Mouse (Mus musculus) gastrocnemius, postnatal 36 days (tissue): ENCODE results near the gene Ppp6r2. TPM values are rescaled to one million over a fixed set of nuclear protein-coding genes. Genes with fewer than 3 reads are reported as not detected.

Source experiments
- DNase-seq, 2 experiments: peaks; one replicate each; pipeline ENCODE4 v3.0.0; 2022
- intact Hi-C: fragments of 180-260 bp; cut with DNase I; formaldehyde crosslinking; loops from one replicate; pipeline ENCODE4 v1.15.1; 2025
- long read RNA-seq, 2 experiments: library from polyadenylated mRNA; stranded (forward); transcript quantifications; one replicate each; pipeline ENCODE4 v2.0.0; 2021
- total RNA-seq, 2 experiments: library from RNA; stranded (reverse); gene quantifications; 2 replicates each; pipeline ENCODE4 v1.2.3; 2021

The Ppp6r2 gene
- 10 to 100 TPM; 81.0 to 85.9 TPM for total RNA-seq
- long read RNA-seq, experiment 1, partial matches to known transcripts: 2 of 21 reads
- long read RNA-seq, experiment 1, other reads (novel, unspliced or antisense): 15 of 21 reads
- long read RNA-seq, experiment 2, partial matches to known transcripts: 6 of 27 reads
- long read RNA-seq, experiment 2, other reads (novel, unspliced or antisense): 18 of 27 reads

DNA sequence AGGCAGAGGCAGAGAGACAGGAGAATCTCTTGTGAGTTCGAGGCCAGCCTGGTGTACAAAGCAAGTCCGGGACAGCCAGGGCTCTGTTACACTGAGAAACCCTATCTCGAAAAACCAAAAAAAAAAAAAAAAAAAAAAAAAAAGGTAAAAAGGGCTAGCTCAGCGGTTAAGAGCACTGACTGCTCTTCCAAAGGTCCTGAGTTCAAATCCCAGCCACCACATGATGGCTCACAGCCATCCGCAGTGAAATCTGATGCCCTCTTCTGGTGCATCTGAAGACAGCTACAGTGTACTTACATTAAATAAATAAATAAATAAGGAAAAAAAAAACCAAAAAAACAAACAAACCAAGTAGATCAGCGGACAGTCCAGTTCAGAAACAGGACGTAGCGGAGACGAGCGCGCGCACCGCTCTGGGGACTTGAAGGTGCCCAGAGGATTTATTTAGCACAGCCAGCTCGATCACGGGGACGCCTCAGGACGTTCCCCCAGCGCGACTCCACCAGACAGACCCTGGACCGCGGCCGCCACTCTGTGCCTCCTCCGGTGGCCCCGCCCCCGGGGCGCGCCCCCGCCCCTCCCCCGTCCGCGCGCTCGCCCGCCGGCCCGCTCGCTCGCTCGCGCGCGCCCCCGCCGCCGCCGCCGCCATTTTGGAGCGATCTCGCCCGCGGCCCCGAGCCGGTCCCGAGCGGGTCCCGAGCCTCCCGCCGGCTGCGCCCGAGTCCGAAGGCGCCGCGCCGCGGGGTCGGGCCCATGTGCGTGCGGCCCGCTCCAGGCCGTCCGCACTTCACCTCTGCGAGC is at the start of gene Ppp6r2:
Gene Ppp6r2, plus strand, starts transcription at position 639 of the 801 bp plus-strand sequence.
- DNase-seq: peak; percentile 78 to 82
- intact Hi-C loops: loop anchor here (5.0 kb wide), 2 partner anchors 89 to 124 kb away; partner anchors contain the start of genes Selenoo and Tubgcp6

DNA sequence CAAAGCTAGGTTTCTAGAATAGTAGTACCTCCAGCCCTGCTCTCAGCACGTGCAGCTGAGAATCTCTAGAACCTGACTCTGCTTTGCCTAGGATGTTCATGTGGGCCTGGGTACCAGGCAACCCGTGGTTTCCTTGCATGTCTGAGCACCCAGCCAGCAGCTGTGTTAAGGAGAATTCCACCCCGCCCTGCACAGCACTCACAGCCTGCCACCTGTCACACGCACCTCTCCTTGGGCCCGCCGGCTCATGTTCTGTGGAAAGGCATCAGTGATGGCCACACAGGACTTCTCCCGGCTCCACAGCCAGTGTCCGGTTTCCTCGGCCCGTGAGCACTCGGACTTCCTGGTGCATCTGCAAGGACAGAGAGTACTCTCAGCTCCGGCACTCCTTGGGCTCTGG is 45.9 kb upstream of the Ppp6r2 start:
- intact Hi-C loops: no loop called here
- DNase-seq: no peak

GRCm38 (mm10) chr15:89168922-89169321 is 42.4 kb upstream of the Ppp6r2 start:
- intact Hi-C loops: no loop called here
- DNase-seq: no peak

GRCm38 (mm10) chr15:89169431-89169830 is 41.9 kb upstream of the Ppp6r2 start:
- intact Hi-C loops: no loop called here
- DNase-seq: peak in 1 of 2 experiments; percentile 74

DNA sequence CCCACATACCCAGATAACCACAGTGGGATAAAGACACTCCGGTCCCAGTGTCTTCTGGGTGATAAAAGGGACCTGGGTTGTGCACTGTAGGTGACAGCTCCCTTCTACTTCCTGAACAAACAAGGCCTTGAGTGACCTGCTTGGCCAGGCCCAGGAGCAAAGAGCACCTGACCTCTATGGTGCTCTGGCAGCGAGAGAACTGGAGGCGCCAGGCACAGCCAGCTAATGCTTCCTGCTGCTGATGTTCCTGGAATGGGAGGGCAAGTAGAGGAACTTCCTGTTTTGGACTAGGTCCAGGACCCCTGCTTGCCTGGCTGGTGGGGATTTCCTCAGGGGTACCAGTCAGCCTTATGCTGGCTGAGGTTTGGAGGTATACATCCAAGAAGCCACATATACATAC is 41.3 kb upstream of the Ppp6r2 start:
- intact Hi-C loops: no loop called here
- no peak for DNase-seq

DNA sequence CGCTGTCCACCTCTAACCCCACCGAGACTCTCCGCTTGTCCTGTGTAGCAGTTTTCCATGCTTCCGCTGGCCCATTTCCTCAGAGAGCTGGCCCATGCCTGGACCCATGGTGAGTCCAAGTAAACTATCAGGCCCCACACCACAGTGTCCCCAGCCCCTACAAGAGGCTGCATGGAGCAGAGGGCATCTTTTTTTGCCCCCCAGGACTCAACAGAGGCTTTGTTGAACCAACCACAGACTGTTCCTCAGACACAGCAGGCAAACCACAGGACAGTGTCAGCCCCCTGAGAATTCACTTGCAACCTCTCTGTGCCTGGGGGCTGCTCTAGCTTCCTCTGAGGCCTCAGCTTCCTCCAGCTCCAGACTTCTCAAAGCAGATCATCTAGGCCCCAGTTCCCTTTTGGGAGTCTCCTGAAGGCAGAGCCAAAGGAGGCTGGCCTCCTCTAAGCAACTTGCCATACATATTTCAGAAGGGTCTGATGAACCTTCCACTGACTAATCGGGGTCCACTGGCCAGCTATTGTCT is 39.8 kb upstream of the Ppp6r2 start:
- intact Hi-C loops: no loop called here
- DNase-seq: no peak

DNA sequence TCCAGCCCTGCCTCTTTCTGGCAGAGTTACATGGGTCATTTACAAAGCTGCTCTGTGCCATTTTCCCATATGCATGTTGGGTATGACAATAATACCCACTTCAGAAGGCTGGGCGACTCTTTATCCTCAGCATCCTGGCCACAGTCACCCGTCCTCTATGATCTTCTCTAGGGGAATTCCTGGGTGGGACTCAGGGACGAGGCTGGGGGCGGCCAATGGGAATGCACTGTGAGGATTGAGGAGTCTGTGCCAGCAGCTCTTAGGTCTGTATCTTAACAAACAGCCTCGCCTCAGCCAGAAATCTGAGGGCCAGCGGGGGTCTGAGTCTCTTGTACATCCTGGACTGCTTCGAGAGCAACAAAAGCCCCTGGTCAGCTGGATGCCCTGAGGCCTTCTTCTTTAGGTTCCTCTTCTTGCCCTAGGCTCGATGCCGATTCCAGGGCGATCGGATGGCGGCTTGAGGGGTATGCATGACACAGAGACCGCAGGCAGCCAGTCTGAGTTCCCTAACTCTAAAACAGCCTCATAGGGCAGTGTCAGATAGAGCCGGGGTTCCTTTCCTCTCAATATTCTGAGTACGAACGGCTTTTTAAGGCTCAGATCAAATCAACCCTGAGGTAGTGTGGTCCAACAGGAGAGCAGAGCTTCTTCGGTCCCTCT is 38.9 kb upstream of the Ppp6r2 start:
- intact Hi-C loops: no loop called here
- DNase-seq: no peak

DNA sequence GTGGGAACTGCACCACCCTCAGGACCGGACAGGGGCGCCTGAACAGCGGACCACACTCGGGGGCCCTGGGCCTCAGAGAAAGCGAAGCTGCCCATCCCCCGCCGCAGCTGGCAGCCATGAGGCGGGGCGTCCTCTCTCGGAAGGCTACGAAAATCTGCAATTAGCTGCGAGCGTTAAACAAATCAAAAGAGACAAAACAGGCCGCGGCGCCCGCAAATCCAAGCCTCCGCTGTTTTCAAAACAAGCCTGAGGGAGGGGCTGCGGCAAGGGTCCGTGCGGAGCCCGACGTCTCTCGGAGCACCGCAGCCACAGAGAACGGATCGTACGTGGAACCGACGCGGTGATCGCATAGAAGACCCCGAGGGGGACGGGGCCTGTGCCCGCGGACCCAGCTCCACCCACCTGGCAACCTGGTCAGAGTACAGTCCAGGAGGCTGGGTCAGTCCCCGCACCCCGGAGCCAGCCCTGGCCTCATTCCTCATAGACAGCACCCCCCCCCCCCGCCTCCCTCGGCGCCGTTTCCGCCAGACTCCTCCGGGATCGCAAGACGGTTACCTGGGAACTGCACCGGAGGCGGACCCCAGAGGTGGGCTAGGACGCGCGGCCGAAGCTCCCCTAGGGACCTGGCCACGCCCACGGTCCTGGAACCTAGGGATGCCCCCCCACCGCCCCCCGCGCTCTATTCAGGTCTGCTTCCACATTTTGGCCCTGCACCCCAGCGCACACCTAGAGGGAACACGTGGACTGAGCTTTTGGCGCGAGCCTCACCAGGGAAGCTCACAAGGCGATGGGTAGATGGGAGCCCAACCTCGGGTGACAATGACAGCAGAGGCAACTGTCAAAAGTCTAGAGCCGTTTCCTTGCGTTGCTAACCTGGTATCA is 38.1 kb upstream of the Ppp6r2 start:
- DNase-seq: no peak
- intact Hi-C loops: no loop called here

- intact Hi-C loops: no loop called here
- peak in 1 of 2 experiments; percentile 37 for DNase-seq
Measured at GRCm38 (mm10) chr15:89173906-89174214, 37.5 kb upstream of the Ppp6r2 start.

DNA sequence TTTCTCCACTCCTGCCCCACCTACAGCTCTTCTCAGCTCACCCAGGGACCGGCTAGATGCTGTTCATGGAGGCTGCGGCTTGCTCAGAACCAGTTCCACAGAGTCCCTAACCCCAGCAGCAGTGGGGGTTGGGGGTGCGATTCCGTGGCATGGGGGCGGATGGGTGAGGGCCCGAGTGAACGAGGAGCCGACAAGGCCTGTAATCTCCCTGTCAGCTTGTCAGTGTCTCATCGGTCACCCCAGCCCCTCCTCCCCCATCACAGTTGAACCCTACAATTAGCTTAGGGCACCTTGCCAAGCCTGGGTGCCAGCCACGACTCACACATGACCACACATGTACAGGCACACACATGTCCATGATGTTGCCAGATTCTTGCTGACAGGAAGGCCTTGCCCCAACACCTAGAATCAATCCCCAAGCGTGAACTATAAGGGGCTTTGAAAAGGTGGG is 36.4 kb upstream of the Ppp6r2 start:
- intact Hi-C loops: loop anchor here (5.0 kb wide), 1 partner anchor 33 kb away; the partner anchor contains the start of gene Mapk12
- no peak for DNase-seq

GRCm38 (mm10) chr15:89175411-89176155 is 35.8 kb upstream of the Ppp6r2 start:
- intact Hi-C loops: loop anchor here (5.0 kb wide), 1 partner anchor 33 kb away; the partner anchor contains the start of gene Mapk12
- no peak for DNase-seq

- peak; percentile 59 to 63 for DNase-seq
- intact Hi-C loops: loop anchor here (5.0 kb wide), 1 partner anchor 35 kb away; the partner anchor contains the start of gene Mapk12
Measured at GRCm38 (mm10) chr15:89177121-89177520, 34.2 kb upstream of the Ppp6r2 start.

DNA sequence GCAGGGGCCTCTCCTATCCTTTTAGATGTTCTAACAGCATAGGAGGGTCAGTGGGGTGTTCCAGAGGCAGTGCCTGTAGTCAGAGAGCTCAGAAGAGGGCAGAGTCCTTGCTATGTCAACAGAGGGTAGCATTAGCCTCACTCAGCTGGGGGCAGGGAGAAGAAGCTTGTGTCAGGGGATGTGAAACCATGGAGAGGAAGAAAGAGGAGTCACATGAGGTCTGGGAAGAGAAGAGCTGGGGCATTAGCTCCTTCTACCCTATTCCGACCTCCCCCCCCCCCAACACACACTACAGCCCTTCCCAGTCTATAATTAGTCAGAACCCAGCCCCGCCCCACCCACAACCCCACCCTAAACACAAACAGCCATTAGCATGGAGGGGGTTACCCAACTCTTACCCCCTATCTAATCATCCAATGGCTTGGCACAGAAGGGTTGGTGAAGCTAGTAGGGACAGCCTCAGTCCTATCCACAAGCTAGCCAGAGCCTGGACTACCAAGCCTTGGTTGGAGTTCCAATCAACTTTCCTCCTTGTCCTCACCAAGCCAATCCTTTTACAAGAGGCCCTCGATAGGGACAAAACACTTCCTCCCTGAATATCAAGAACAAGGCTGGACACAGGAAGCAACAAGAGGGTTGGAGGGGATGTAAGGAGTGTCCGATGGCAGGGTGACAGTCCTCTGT is 33.6 kb upstream of the Ppp6r2 start:
- intact Hi-C loops: loop anchor here (5.0 kb wide), 1 partner anchor 35 kb away; the partner anchor contains the start of gene Mapk12
- DNase-seq: no peak

- no peak for DNase-seq
- intact Hi-C loops: loop anchor here (5.0 kb wide), 1 partner anchor 36 kb away; the partner anchor contains the start of gene Mapk12
Measured at GRCm38 (mm10) chr15:89178260-89178860, 33.0 kb upstream of the Ppp6r2 start.

DNA sequence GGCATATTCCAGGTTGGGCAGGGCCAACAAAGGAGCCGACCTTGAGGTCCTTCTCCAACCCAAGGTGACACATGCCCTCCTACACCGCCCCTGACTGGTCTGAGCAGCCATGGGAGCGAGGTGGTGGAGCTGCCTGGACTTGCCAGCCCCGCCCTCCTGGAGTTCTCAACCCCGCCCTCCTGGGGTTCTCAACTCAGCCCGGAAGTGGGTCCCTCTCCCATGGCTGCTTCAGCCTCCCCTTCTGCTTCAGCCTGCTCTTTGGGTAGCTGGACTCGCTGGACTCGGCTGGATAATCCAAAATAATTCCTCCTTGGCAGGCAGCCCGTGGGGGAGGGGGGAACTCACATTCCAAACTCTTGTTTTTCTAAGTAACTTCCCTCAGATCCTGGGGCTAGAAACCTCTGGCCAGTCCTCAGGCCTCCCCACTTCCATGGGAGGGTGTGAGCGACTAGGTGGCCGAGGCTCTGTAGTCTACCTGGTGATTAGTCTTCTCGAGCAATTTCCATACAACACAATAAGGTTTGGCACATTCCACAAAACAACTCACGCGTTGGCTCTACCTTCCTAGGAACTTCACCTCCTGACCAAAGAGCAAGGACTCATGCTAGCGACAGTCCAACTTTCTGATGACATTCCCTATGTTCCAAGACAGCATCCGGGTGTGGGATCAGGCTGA is 32.3 kb upstream of the Ppp6r2 start:
- intact Hi-C loops: loop anchor here (5.0 kb wide), 1 partner anchor 37 kb away; the partner anchor contains the start of gene Mapk12
- peak; percentile 58 to 66 for DNase-seq

GRCm38 (mm10) chr15:89179630-89179964 is 31.8 kb upstream of the Ppp6r2 start:
- DNase-seq: no peak

DNA sequence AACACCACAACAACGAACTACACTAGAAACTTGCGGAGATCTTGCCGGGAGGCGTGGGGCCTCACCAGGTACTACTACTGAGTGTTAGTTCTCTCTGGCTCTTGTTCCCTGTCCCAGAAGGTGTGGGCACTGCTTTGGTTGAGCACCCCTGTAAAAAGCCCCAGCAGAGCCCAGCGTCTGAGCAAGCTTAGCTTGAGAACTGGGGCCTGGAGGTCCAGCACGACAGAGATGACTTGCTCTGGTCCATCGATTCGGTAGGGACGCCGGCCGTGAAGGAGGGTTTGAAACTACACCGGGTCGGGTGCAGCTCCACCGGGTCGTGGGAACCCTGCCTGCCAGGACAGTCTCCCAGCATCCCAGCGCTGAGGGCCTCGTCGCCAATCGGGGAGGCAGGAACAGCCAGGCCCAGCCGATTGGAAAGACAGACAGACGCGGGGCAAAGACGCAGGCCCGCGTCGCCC is 31.2 kb upstream of the Ppp6r2 start:
- intact Hi-C loops: no loop called here
- DNase-seq: peak in 1 of 2 experiments; percentile 31

More at GRCm38 (mm10) chr15:89179630-89179964, 31.8 kb upstream of the Ppp6r2 start:
- intact Hi-C loops: loop anchor here (5.0 kb wide), 1 partner anchor 37 kb away; the partner anchor contains the start of gene Mapk12
